Mouse (Mus musculus): Measurements from ENCODE around the gene Vmn1r1. TPM values are rescaled to one million over a fixed set of nuclear protein-coding genes. Genes with fewer than 3 reads are reported as not detected.

Vmn1r1 gene
- polyA plus RNA-seq, 1 experiment from 2014 or later = not detected

GRCm38 (mm10) chr1:182142725-182143124 lies 21.6 kb downstream of the Vmn1r1 start:
- no peaks in the 10 kb centered on the region for H3K9me3 ChIP-seq (replicated peaks; ENCODE audit: control insufficient read depth, low read length)
- H3K4me2 ChIP-seq (ENCODE audit: low read length) = no peak overlapping the region
- no peak overlapping the region for H3K4me3 ChIP-seq (ENCODE audit: low read depth, low read length)
- H3K36me3 ChIP-seq (ENCODE audit: control insufficient read depth, insufficient read depth, low read length) = no peaks in the 10 kb centered on the region
- H3K27me3 ChIP-seq (replicated peaks; ENCODE audit: control insufficient read depth, insufficient read depth, low read length) = no peaks in the 10 kb centered on the region
- H3K9ac ChIP-seq (ENCODE audit: low read length) = no peak overlapping the region
- no peaks in the 10 kb centered on the region for H3K4me1 ChIP-seq (ENCODE audit: control insufficient read depth, insufficient read depth, low read length)
- ATAC-seq (no peak), DNase-seq (ENCODE audit: low spot score) (no peak)
- 94% methylated on average over 13 of the region's 13 CpGs for WGBS
- no peak overlapping the region for H3K27ac ChIP-seq (ENCODE audit: low read depth, low read length)

GRCm38 (mm10) chr1:182140370-182140769 lies 23.9 kb downstream of the Vmn1r1 start:
- WGBS = 8% methylated on average over 6 of the region's 6 CpGs
- H3K36me3 ChIP-seq (ENCODE audit: control insufficient read depth, insufficient read depth, low read length) = no peaks in the 10 kb centered on the region
- H3K4me3 ChIP-seq (ENCODE audit: low read depth, low read length) = no peak overlapping the region
- no peak overlapping the region for H3K27ac ChIP-seq (ENCODE audit: low read depth, low read length)
- no peak overlapping the region for H3K9ac ChIP-seq (ENCODE audit: low read length)
- DNase-seq (ENCODE audit: low spot score) (peak; percentile 85), ATAC-seq (peak; percentile 84)
- no peaks in the 10 kb centered on the region for H3K4me1 ChIP-seq (ENCODE audit: control insufficient read depth, insufficient read depth, low read length)
- no peaks in the 10 kb centered on the region for H3K27me3 ChIP-seq (replicated peaks; ENCODE audit: control insufficient read depth, insufficient read depth, low read length)
- H3K4me2 ChIP-seq (ENCODE audit: low read length) = no peak overlapping the region
- no peaks in the 10 kb centered on the region for H3K9me3 ChIP-seq (replicated peaks; ENCODE audit: control insufficient read depth, low read length)

- no peak overlapping the region for H3K27ac ChIP-seq (ENCODE audit: low read depth, low read length)
- no peaks in the 10 kb centered on the region for H3K27me3 ChIP-seq (replicated peaks; ENCODE audit: control insufficient read depth, insufficient read depth, low read length)
- H3K4me3 ChIP-seq (ENCODE audit: low read depth, low read length) = no peak overlapping the region
- WGBS = 36% methylated on average over 9 of the region's 9 CpGs
- H3K9ac ChIP-seq (ENCODE audit: low read length) = no peak overlapping the region
- DNase-seq (ENCODE audit: low spot score) (no peak), ATAC-seq (peak; percentile 44; the same call in 1 of the 2 replicates)
- H3K9me3 ChIP-seq (replicated peaks; ENCODE audit: control insufficient read depth, low read length) = no peaks in the 10 kb centered on the region
- no peaks in the 10 kb centered on the region for H3K36me3 ChIP-seq (ENCODE audit: control insufficient read depth, insufficient read depth, low read length)
- H3K4me1 ChIP-seq (ENCODE audit: control insufficient read depth, insufficient read depth, low read length) = no peaks in the 10 kb centered on the region
- H3K4me2 ChIP-seq (ENCODE audit: low read length) = no peak overlapping the region
These were observed 24.3 kb downstream of the Vmn1r1 start for GRCm38 (mm10) chr1:182139937-182140336.

- H3K4me3 ChIP-seq (ENCODE audit: low read depth, low read length) = no peak overlapping the region
- H3K9me3 ChIP-seq (replicated peaks; ENCODE audit: control insufficient read depth, low read length) = no peaks in the 10 kb centered on the region
- H3K9ac ChIP-seq (ENCODE audit: low read length) = no peak overlapping the region
- H3K27me3 ChIP-seq (replicated peaks; ENCODE audit: control insufficient read depth, insufficient read depth, low read length) = no peaks in the 10 kb centered on the region
- no peak overlapping the region for H3K4me2 ChIP-seq (ENCODE audit: low read length)
- H3K36me3 ChIP-seq (ENCODE audit: control insufficient read depth, insufficient read depth, low read length) = no peaks in the 10 kb centered on the region
- ATAC-seq (no peak), DNase-seq (ENCODE audit: low spot score) (no peak)
- no peak overlapping the region for H3K27ac ChIP-seq (ENCODE audit: low read depth, low read length)
- H3K4me1 ChIP-seq (ENCODE audit: control insufficient read depth, insufficient read depth, low read length) = no peaks in the 10 kb centered on the region
- 83% methylated on average over 8 of the region's 8 CpGs for WGBS
These were observed 26.1 kb downstream of the Vmn1r1 start for GRCm38 (mm10) chr1:182138172-182138571.

GRCm38 (mm10) chr1:182137204-182138125 lies 26.8 kb downstream of the Vmn1r1 start:
- DNase-seq (ENCODE audit: low spot score) (no peak), ATAC-seq (no peak)
- Histone ChIP-seq H3K27me3 (replicated peaks; ENCODE audit: control insufficient read depth, insufficient read depth, low read length) (no peaks in the 10 kb centered on the region), H3K9me3 (replicated peaks; ENCODE audit: control insufficient read depth, low read length) (no peaks in the 10 kb centered on the region), H3K4me3 (ENCODE audit: low read depth, low read length) (no peak overlapping the region), H3K27ac (ENCODE audit: low read depth, low read length) (no peak overlapping the region), H3K36me3 (ENCODE audit: control insufficient read depth, insufficient read depth, low read length) (peaks cover 3% of the 10 kb centered on the region; the same call in 1 of the 2 replicates), H3K9ac (ENCODE audit: low read length) (no peak overlapping the region), H3K4me2 (ENCODE audit: low read length) (no peak overlapping the region), H3K4me1 (ENCODE audit: control insufficient read depth, insufficient read depth, low read length) (no peaks in the 10 kb centered on the region)
- WGBS = 66% methylated on average over 28 of the region's 28 CpGs

GRCm38 (mm10) chr1:182130830-182131229 lies 33.5 kb downstream of the Vmn1r1 start:
- Histone ChIP-seq H3K27me3 (replicated peaks; ENCODE audit: control insufficient read depth, insufficient read depth, low read length) (no peaks in the 10 kb centered on the region), H3K9me3 (replicated peaks; ENCODE audit: control insufficient read depth, low read length) (no peaks in the 10 kb centered on the region), H3K36me3 (ENCODE audit: control insufficient read depth, insufficient read depth, low read length) (peaks cover 6% of the 10 kb centered on the region; the same call in 1 of the 2 replicates), H3K4me3 (ENCODE audit: low read depth, low read length) (no peak overlapping the region), H3K9ac (ENCODE audit: low read length) (no peak overlapping the region), H3K27ac (ENCODE audit: low read depth, low read length) (no peak overlapping the region), H3K4me2 (ENCODE audit: low read length) (no peak overlapping the region), H3K4me1 (ENCODE audit: control insufficient read depth, insufficient read depth, low read length) (peaks cover 2% of the 10 kb centered on the region)
- DNase-seq (ENCODE audit: low spot score) (peak; percentile 34), ATAC-seq (no peak)
- WGBS = 56% methylated on average over 2 of the region's 2 CpGs

- Histone ChIP-seq H3K4me3 (ENCODE audit: low read depth, low read length) (peak overlapping the region; percentile 86), H3K36me3 (ENCODE audit: control insufficient read depth, insufficient read depth, low read length) (no peaks in the 10 kb centered on the region), H3K9ac (ENCODE audit: low read length) (peak overlapping the region; percentile 75), H3K4me1 (ENCODE audit: control insufficient read depth, insufficient read depth, low read length) (peaks cover 7% of the 10 kb centered on the region), H3K27ac (ENCODE audit: low read depth, low read length) (peak overlapping the region; percentile 65), H3K9me3 (replicated peaks; ENCODE audit: control insufficient read depth, low read length) (no peaks in the 10 kb centered on the region), H3K27me3 (replicated peaks; ENCODE audit: control insufficient read depth, insufficient read depth, low read length) (no peaks in the 10 kb centered on the region), H3K4me2 (ENCODE audit: low read length) (peak overlapping the region; percentile 70)
- under 1% methylated on average over 21 of the region's 33 CpGs for WGBS
- peak; percentile 92 for DNase-seq (ENCODE audit: low spot score)
- peak; percentile 96 for ATAC-seq
These were observed 39.3 kb downstream of the Vmn1r1 start for GRCm38 (mm10) chr1:182124924-182125368.

- H3K27ac ChIP-seq (ENCODE audit: low read depth, low read length) = peak within 1 kb of the TSS; percentile 65
- no peaks in the 10 kb centered on the region for H3K36me3 ChIP-seq (ENCODE audit: control insufficient read depth, insufficient read depth, low read length)
- peak; percentile 98 for DNase-seq (ENCODE audit: low spot score)
- peak within 1 kb of the TSS; percentile 70 for H3K4me2 ChIP-seq (ENCODE audit: low read length)
- ATAC-seq = peak; percentile 100
- H3K4me3 ChIP-seq (ENCODE audit: low read depth, low read length) = peak within 1 kb of the TSS; percentile 86
- H3K9ac ChIP-seq (ENCODE audit: low read length) = peak within 1 kb of the TSS; percentile 75
- H3K4me1 ChIP-seq (ENCODE audit: control insufficient read depth, insufficient read depth, low read length) = peaks cover 7% of the 10 kb centered on the region
- no peaks in the 10 kb centered on the region for H3K9me3 ChIP-seq (replicated peaks; ENCODE audit: control insufficient read depth, low read length)
- H3K27me3 ChIP-seq (replicated peaks; ENCODE audit: control insufficient read depth, insufficient read depth, low read length) = no peaks in the 10 kb centered on the region
- WGBS = under 1% methylated on average over 36 of the region's 37 CpGs
These were observed 39.8 kb downstream of the Vmn1r1 start, which contains the start of gene Srp9 for GRCm38 (mm10) chr1:182124506-182124905. Gene Srp9, plus strand, starts transcription at chr1:182124737.

GRCm38 (mm10) chr1:182122413-182122812 lies 41.9 kb downstream of the Vmn1r1 start:
- 83% methylated on average over 4 of the region's 4 CpGs for WGBS
- no peak for DNase-seq (ENCODE audit: low spot score)

More at GRCm38 (mm10) chr1:182122413-182122812, 41.9 kb downstream of the Vmn1r1 start:
- no peaks in the 10 kb centered on the region for H3K36me3 ChIP-seq (ENCODE audit: control insufficient read depth, insufficient read depth, low read length)
- no peaks in the 10 kb centered on the region for H3K9me3 ChIP-seq (replicated peaks; ENCODE audit: control insufficient read depth, low read length)
- peaks cover 7% of the 10 kb centered on the region for H3K4me1 ChIP-seq (ENCODE audit: control insufficient read depth, insufficient read depth, low read length)
- H3K27me3 ChIP-seq (replicated peaks; ENCODE audit: control insufficient read depth, insufficient read depth, low read length) = no peaks in the 10 kb centered on the region
- no peak overlapping the region for H3K27ac ChIP-seq (ENCODE audit: low read depth, low read length)
- ATAC-seq = no peak
- no peak overlapping the region for H3K9ac ChIP-seq (ENCODE audit: low read length)
- H3K4me3 ChIP-seq (ENCODE audit: low read depth, low read length) = no peak overlapping the region
- no peak overlapping the region for H3K4me2 ChIP-seq (ENCODE audit: low read length)

Data from forebrain, embryonic 14.5 days (tissue).